Mouse (Mus musculus) layer of hippocampus, postnatal 14 days (tissue): ENCODE results near the gene Rep15. TPM values are rescaled to one million over a fixed set of nuclear protein-coding genes. Genes with fewer than 3 reads are reported as not detected.

ENCODE experiments used
- DNase-seq, 2 experiments: peaks; one replicate each; pipeline ENCODE4 v3.0.0; 2021 to 2022; ENCODE audit warnings: low spot score in 2 of 2, mixed read lengths in 1 of 2
- total RNA-seq, 2 experiments: library from RNA; stranded (reverse); gene quantifications; 2 replicates each; pipeline ENCODE4 v1.2.3; 2021

Gene Rep15
- total RNA-seq, 2 experiments from 2014 or later = 2.3 to 2.6 TPM

GRCm38 (mm10) chr6:147029591-147029990 lies 2.8 kb upstream of the Rep15 start:
- DNase-seq = no peak

- DNase-seq = no peak
Observed at GRCm38 (mm10) chr6:147030096-147030885, 2.1 kb upstream of the Rep15 start.

GRCm38 (mm10) chr6:147042291-147043290 lies 10.2 kb downstream of the Rep15 start, which contains the start of gene Mrps35:
Gene Mrps35 (plus strand): TSS chr6:147042764.
- DNase-seq = peak; percentile 81 to 90

GRCm38 (mm10) chr6:147043633-147044032 lies 11.2 kb downstream of the Rep15 start:
- DNase-seq = no peak

- DNase-seq = no peak
Observed at GRCm38 (mm10) chr6:147049239-147049805, 16.9 kb downstream of the Rep15 start.

GRCm38 (mm10) chr6:147051666-147052065 lies 19.3 kb downstream of the Rep15 start:
- DNase-seq = no peak

- no peak for DNase-seq
Observed at GRCm38 (mm10) chr6:147052440-147052839, 20.1 kb downstream of the Rep15 start.

GRCm38 (mm10) chr6:147053785-147054646 lies 21.6 kb downstream of the Rep15 start:
- no peak for DNase-seq

GRCm38 (mm10) chr6:147055374-147055977 lies 23.1 kb downstream of the Rep15 start:
- no peak for DNase-seq

- DNase-seq = no peak
Observed at GRCm38 (mm10) chr6:147059326-147059725, 26.9 kb downstream of the Rep15 start.

- no peak for DNase-seq
Observed at GRCm38 (mm10) chr6:147061630-147062029, 29.2 kb downstream of the Rep15 start.

GRCm38 (mm10) chr6:147062034-147062433 lies 29.6 kb downstream of the Rep15 start:
- DNase-seq = no peak

GRCm38 (mm10) chr6:147062694-147063093 lies 30.3 kb downstream of the Rep15 start:
- DNase-seq = no peak

GRCm38 (mm10) chr6:147064226-147064943 lies 32.0 kb downstream of the Rep15 start:
- DNase-seq = no peak

- DNase-seq = no peak
Observed at GRCm38 (mm10) chr6:147064944-147065261, 32.5 kb downstream of the Rep15 start.

- no peak for DNase-seq
Observed at GRCm38 (mm10) chr6:147075808-147076387, 43.5 kb downstream of the Rep15 start.

GRCm38 (mm10) chr6:147076878-147077277 lies 44.5 kb downstream of the Rep15 start:
- DNase-seq = no peak

GRCm38 (mm10) chr6:147079919-147080318 lies 47.5 kb downstream of the Rep15 start:
- DNase-seq = no peak
